Mouse (Mus musculus): Measurements from ENCODE around the gene Igsf8. TPM values are rescaled to one million over a fixed set of nuclear protein-coding genes. Genes with fewer than 3 reads are reported as not detected.

Gene Igsf8
- polyA plus RNA-seq, 1 experiment from 2014 or later, result 51.4 TPM

DNA sequence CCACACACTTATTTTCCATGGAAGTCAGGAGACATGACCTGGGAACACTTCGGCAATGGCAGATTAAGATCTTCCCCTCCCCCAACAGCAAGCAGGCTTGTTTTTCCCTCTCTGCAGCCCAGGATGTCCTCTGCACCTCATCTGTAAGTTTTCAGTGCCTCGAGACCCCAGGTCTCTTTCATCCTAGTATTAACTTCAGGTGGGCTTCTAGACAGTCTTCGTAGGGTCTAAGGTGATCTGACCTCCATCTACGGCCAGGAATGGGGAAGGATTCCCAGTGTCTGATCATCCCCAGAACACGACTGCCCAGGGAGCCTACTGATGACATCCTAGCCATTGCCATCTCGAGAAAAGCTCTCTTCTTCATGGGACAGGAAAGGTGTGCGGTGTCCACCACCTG, 67.0 kb downstream of the Igsf8 start:
- Histone ChIP-seq H3K27ac (no peak overlapping the region), H3K4me3 (no peak overlapping the region), H3K9ac (no peak overlapping the region), H3K9me3 (no peaks in the 10 kb centered on the region), H3K4me2 (no peak overlapping the region), H3K36me3 (no peaks in the 10 kb centered on the region), H3K4me1 (peaks cover 12% of the 10 kb centered on the region), H3K27me3 (peaks cover 68% of the 10 kb centered on the region)
- ATAC-seq (ENCODE audit: insufficient number of reproducible peaks, low FRiP score, low TSS enrichment, low read depth), result no peak
- 77% methylated on average over 7 of the region's 7 CpGs for WGBS

DNA sequence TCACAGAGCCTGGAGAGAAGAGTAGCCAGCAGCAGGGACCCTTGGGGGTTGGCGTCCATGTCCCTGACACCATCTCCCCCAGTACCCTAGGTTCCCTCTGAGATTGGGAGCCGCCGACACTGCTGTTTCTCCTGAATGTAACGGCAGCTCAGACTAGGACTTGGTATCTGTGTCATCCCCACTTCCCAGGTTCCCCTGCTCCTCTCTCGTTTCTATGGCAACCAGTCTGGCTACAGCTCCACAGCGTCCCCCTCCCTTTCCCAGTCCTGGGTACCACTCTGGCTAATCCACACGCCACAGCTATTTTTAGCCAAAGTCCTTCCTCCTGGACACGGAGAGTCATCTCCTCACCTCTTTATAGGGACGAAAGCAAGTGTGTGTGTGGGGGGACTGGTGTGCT, 67.7 kb downstream of the Igsf8 start, which contains the start of gene Kcnj9:
Kcnj9 (minus strand) TSS at position 188 of the 400 bp plus-strand sequence.
- Histone ChIP-seq H3K9me3 (no peaks in the 10 kb centered on the region), H3K4me1 (peaks cover 12% of the 10 kb centered on the region), H3K27me3 (peaks cover 74% of the 10 kb centered on the region), H3K4me3 (no peak within 1 kb of the TSS), H3K4me2 (no peak within 1 kb of the TSS), H3K9ac (no peak within 1 kb of the TSS), H3K36me3 (no peaks in the 10 kb centered on the region), H3K27ac (no peak within 1 kb of the TSS)
- no peak for ATAC-seq (ENCODE audit: insufficient number of reproducible peaks, low FRiP score, low TSS enrichment, low read depth)
- WGBS, result 37% methylated on average over 9 of the region's 9 CpGs

DNA sequence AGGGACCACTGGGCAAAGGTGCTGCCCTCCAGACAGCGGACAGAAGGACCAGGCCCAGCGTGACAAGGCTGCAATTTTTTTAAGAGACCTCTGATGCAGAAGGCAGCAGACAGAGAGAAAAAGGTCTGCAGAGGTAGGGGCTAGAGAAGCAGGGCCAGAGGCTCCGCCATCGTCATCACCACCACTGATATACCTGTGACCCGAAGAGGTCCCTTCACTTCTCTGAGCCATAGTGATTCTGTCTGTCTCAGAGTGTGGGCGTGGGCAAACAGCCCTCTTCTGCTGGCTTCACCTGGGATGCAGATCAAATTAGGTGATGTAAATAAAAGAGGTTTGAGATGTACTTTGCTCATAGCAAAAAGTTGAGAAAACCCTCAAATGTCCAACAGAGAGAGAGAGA, 68.2 kb downstream of the Igsf8 start:
- Histone ChIP-seq H3K9ac (no peak overlapping the region), H3K36me3 (no peaks in the 10 kb centered on the region), H3K4me1 (peaks cover 12% of the 10 kb centered on the region), H3K27me3 (peaks cover 74% of the 10 kb centered on the region), H3K4me3 (no peak overlapping the region), H3K27ac (no peak overlapping the region), H3K4me2 (no peak overlapping the region), H3K9me3 (no peaks in the 10 kb centered on the region)
- ATAC-seq (ENCODE audit: insufficient number of reproducible peaks, low FRiP score, low TSS enrichment, low read depth), result no peak
- WGBS, result 75% methylated on average over 6 of the region's 6 CpGs

DNA sequence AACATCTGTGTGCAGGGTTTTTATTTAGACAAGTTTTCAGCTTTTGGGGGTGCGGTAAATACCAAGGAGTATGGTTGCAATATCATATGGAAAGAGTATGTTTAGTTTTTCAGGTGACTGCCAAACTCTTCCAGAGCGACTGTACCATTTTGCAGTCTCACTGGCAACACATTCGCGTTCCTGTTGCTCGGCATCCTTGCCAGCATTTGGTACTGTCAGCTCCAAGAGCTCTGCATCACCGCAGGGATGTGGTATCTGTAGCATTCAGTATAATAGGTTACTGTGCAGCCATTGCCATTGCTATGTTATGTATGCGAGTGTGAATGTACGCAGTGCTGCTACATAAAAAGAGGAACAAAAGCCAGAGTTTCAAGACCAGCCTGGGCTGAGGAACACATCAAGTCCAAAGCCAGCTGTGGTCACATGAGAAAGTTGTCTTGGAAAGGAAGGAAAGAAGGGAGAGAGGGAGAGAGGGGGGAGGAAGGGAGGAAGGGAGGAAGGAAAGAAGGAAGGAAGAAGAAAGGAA, 70.0 kb downstream of the Igsf8 start:
- peaks cover 57% of the 10 kb centered on the region for H3K27me3 ChIP-seq
- H3K4me2 ChIP-seq, result no peak overlapping the region
- 76% methylated on average over 8 of the region's 8 CpGs for WGBS

DNA sequence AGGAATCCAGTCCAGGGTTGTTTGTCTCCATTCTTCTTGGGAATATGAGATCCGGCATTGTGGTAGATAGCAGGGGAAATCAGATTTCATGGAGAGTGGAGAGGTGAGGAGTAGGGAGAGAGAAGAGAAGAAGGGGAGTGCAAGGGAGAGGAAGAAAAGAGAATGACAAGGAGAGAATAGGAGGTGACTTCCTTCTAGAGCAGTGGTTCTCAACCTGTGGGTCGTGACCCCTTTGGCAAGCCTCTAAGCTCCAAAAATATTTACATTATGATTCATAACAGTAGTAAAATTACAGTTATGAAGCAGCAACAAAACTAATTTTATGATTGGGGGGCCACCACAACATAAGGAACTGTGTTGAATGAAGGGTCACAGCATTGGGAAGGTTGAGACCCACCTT, 71.5 kb downstream of the Igsf8 start:
- Histone ChIP-seq H3K27me3 (peaks cover 46% of the 10 kb centered on the region), H3K27ac (no peak overlapping the region), H3K9me3 (no peaks in the 10 kb centered on the region), H3K4me1 (no peaks in the 10 kb centered on the region), H3K36me3 (no peaks in the 10 kb centered on the region), H3K4me3 (no peak overlapping the region), H3K4me2 (no peak overlapping the region), H3K9ac (no peak overlapping the region)
- WGBS, result 75% methylated on average over 2 of the region's 2 CpGs
- ATAC-seq (ENCODE audit: insufficient number of reproducible peaks, low FRiP score, low TSS enrichment, low read depth), result no peak

More for the DNA sequence above, 70.0 kb downstream of the Igsf8 start:
- no peaks in the 10 kb centered on the region for H3K36me3 ChIP-seq
- no peak for ATAC-seq (ENCODE audit: insufficient number of reproducible peaks, low FRiP score, low TSS enrichment, low read depth)
- H3K9me3 ChIP-seq, result no peaks in the 10 kb centered on the region
- H3K4me3 ChIP-seq, result no peak overlapping the region
- H3K27ac ChIP-seq, result no peak overlapping the region
- H3K9ac ChIP-seq, result no peak overlapping the region
- peaks cover 2% of the 10 kb centered on the region for H3K4me1 ChIP-seq

DNA sequence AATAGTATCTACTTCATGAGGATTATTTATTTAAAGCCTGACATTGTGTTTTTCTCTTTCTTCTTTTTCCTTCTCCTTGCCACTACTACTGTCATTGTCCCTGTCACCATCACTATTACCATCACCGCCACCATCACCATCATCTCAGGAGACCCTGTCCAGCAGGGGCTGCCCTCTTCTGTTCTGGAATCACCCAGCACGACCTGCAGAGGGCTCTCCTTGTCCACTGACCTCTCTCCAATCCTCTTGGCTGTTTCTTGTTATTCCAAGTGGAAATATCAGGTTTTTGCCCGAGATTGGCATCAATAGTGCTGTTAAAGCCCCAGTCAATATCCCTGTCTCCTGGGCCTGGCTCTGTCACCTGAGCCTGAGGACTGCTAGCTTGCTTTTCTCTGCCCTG, 72.1 kb downstream of the Igsf8 start:
- 25% methylated on average over 3 of the region's 3 CpGs for WGBS
- Histone ChIP-seq H3K4me2 (no peak overlapping the region), H3K4me1 (no peaks in the 10 kb centered on the region), H3K9me3 (no peaks in the 10 kb centered on the region), H3K9ac (no peak overlapping the region), H3K4me3 (no peak overlapping the region), H3K36me3 (no peaks in the 10 kb centered on the region), H3K27ac (no peak overlapping the region), H3K27me3 (peaks cover 45% of the 10 kb centered on the region)
- ATAC-seq (ENCODE audit: insufficient number of reproducible peaks, low FRiP score, low TSS enrichment, low read depth), result no peak

DNA sequence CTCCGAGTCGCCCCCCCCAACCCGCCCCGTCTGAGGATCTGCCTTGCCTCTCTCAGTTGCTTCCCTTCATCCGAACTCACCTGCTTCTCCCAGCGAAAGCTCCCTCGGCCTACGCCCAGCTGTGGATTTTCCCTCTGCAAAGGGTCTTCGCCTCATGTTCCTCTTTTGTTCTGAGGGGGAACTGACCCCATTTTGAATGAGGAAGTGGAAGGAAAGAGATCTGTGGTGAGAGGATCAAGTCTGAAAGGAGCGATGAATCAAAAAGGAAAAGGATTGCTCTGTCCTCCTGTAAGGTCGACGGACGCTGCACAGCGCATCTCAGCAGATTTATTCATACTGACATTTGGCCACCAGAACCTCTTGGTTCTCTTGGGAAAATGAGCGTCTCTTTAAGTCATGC, 74.4 kb downstream of the Igsf8 start:
- H3K9me3 ChIP-seq, result no peaks in the 10 kb centered on the region
- no peak for ATAC-seq (ENCODE audit: insufficient number of reproducible peaks, low FRiP score, low TSS enrichment, low read depth)
- 76% methylated on average over 15 of the region's 15 CpGs for WGBS
- no peak overlapping the region for H3K9ac ChIP-seq
- peaks cover 36% of the 10 kb centered on the region for H3K27me3 ChIP-seq
- peaks cover 4% of the 10 kb centered on the region for H3K4me1 ChIP-seq
- no peak overlapping the region for H3K4me2 ChIP-seq
- H3K36me3 ChIP-seq, result no peaks in the 10 kb centered on the region
- no peak overlapping the region for H3K4me3 ChIP-seq
- H3K27ac ChIP-seq, result no peak overlapping the region

DNA sequence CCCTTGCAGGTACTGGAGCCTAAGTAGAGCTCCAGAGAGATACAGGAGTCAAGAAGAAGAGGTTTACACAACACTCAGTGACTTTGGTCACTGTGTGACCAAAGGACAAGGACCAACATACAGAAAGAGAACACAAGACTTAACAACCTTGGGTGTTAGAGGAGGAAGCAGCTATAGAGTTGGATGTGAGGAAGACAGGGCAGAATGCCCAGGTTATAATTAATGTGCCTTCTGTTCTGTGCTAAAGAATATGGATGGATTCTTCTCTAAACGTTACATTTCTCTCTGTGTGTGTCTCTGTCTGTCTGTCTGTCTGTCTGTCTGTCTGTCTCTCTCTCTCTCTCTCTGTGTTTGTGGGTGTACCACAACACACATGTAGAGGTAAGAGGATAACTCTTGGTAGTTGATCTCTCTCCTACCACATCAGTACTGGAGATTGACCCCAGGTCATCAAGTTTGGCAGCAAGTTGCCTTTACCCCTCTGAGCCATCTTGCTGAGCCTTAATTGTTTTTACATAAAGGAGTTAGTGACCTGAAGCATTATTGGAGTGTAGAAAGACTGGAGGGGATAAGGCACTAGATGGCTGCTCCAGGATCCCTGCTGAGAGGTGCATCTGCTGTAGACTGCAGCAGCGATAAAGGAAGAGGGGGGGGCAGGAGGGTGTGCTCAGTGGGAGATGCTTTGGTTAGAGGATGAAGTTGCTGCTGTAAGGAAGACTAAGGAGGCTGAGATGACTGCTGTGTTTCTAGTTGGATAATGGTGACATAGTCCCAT, 76.2 kb downstream of the Igsf8 start:
- H3K4me3 ChIP-seq, result no peak overlapping the region
- no peak overlapping the region for H3K4me2 ChIP-seq
- peaks cover 46% of the 10 kb centered on the region for H3K27me3 ChIP-seq
- H3K9me3 ChIP-seq, result no peaks in the 10 kb centered on the region
- H3K4me1 ChIP-seq, result peaks cover 10% of the 10 kb centered on the region
- no peaks in the 10 kb centered on the region for H3K36me3 ChIP-seq
- 36% methylated on average over 2 of the region's 2 CpGs for WGBS
- ATAC-seq (ENCODE audit: insufficient number of reproducible peaks, low FRiP score, low TSS enrichment, low read depth), result no peak
- no peak overlapping the region for H3K27ac ChIP-seq
- H3K9ac ChIP-seq, result no peak overlapping the region

DNA sequence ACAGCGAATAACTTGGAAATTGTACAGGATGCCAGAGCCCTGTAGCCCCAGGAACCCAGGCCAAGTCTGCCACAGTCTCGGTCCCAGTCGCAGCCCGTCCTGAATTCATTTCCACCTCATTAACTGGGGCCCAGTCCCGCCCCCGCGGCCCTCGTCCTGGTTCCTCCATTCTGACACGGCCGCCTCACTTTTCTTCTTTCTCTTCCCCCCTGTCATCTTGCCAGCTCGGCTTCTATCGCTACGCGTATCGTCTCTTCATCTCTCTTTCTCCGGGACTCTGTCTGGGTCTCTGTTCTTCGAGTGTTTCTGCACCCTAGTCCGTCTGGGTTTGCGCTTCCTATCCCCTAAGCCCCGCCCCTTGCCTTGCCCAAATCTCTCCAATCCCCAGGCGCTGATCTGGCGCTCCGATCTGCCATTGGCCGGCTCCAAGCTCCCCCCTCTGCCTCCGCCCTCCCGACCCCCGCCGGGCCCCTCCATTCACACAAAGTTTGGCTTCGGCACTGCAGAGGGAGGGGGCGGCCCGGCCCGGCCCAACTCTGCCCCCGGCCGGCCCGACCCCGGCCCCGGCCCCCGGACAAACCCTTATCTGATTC, 79.4 kb downstream of the Igsf8 start, which contains the start of gene Kcnj10:
Kcnj10 (plus strand) TSS at position 482 of the 593 bp plus-strand sequence.
- Histone ChIP-seq H3K4me2 (peak within 1 kb of the TSS; percentile 67), H3K4me3 (peak within 1 kb of the TSS; percentile 38), H3K9ac (no peak within 1 kb of the TSS; the same call in 1 of the 2 replicates), H3K36me3 (no peaks in the 10 kb centered on the region), H3K4me1 (peaks cover 10% of the 10 kb centered on the region), H3K27ac (no peak within 1 kb of the TSS), H3K27me3 (peaks cover 45% of the 10 kb centered on the region), H3K9me3 (no peaks in the 10 kb centered on the region)
- ATAC-seq (ENCODE audit: insufficient number of reproducible peaks, low FRiP score, low TSS enrichment, low read depth), result peak; percentile 62; the same call in 1 of the 2 replicates
- WGBS, result 3% methylated on average over 37 of the region's 38 CpGs

DNA sequence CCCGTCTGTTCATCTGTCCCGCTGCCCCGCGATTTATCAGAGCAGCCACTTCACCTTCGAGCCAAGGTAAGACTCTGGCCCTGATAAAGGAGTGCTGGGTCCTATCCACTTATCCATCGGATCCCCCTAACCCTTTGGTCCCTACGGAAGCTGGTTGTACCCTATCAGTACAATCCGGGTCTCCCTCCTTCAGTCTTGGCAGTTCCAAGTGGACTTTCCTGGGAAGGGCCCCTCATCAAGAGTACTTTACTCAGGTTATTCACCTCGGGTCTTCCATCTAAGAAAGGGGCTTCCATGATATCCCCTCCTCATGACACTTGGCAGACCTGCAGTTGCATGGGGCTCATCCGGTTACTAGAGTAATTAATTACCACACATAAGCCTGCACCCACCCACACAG, 79.9 kb downstream of the Igsf8 start:
- H3K36me3 ChIP-seq, result no peaks in the 10 kb centered on the region
- H3K4me2 ChIP-seq, result peak overlapping the region; percentile 67
- no peak overlapping the region for H3K27ac ChIP-seq
- no peak for ATAC-seq (ENCODE audit: insufficient number of reproducible peaks, low FRiP score, low TSS enrichment, low read depth)
- peaks cover 10% of the 10 kb centered on the region for H3K4me1 ChIP-seq
- H3K9me3 ChIP-seq, result no peaks in the 10 kb centered on the region
- 19% methylated on average over 10 of the region's 10 CpGs for WGBS
- no peak overlapping the region; the same call in 1 of the 2 replicates for H3K9ac ChIP-seq
- H3K27me3 ChIP-seq, result peaks cover 45% of the 10 kb centered on the region
- H3K4me3 ChIP-seq, result peak overlapping the region; percentile 38

DNA sequence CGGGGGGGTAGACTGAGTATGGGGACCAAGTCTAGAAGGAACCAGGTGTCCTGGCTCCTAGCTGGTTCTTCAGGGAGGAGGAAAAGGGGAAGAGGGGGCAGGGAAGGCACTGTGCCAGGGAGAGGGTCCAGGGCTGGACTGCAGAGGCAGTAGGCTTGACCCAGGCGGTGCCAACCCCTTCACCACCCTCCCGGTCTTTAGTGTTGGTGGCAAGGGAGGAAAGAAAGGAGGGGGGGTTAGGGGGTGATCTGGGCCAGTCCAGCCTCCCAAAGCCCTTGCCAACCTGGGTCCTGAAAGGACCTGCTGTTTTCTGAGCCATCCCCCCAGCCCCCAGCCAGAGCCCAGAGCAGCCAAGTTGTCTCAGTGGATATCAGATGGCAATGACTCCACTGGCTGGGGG, 81.3 kb downstream of the Igsf8 start:
- ATAC-seq (ENCODE audit: insufficient number of reproducible peaks, low FRiP score, low TSS enrichment, low read depth), result no peak
- WGBS, result 73% methylated on average over 3 of the region's 3 CpGs
- no peaks in the 10 kb centered on the region for H3K9me3 ChIP-seq
- H3K4me2 ChIP-seq, result no peak overlapping the region
- no peak overlapping the region for H3K9ac ChIP-seq
- no peak overlapping the region for H3K27ac ChIP-seq
- H3K27me3 ChIP-seq, result peaks cover 45% of the 10 kb centered on the region
- H3K4me1 ChIP-seq, result peaks cover 10% of the 10 kb centered on the region
- H3K4me3 ChIP-seq, result no peak overlapping the region
- H3K36me3 ChIP-seq, result no peaks in the 10 kb centered on the region

DNA sequence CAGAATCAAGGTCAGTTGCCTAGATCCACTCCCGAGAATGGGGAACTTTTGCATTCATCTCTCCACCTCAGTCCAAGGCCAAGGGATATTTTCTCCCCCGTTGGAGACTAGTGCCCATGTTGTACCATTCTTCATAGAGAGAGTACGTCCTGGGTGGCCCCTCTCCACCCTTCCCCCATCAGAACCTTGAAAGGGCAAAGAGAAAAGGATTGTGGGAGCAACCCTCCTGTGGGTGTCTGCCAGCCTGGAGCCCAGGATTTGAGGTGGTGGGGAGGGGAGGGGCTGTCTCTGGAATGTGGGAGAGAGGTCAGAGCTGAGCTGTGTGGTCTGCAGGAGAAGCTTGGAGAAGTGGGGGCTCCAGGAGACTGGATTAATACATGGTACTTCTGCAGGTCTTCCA, 82.5 kb downstream of the Igsf8 start:
- Histone ChIP-seq H3K4me1 (peaks cover 10% of the 10 kb centered on the region), H3K27ac (no peak overlapping the region), H3K9ac (no peak overlapping the region), H3K36me3 (no peaks in the 10 kb centered on the region), H3K9me3 (no peaks in the 10 kb centered on the region), H3K27me3 (peaks cover 36% of the 10 kb centered on the region), H3K4me2 (no peak overlapping the region), H3K4me3 (no peak overlapping the region)
- no peak for ATAC-seq (ENCODE audit: insufficient number of reproducible peaks, low FRiP score, low TSS enrichment, low read depth)
- WGBS, result 57% methylated on average over 3 of the region's 3 CpGs

Data from limb, embryonic 15.5 days (tissue).